Mouse (Mus musculus): ENCODE results near the gene Gm47969. TPM values are rescaled to one million over a fixed set of nuclear protein-coding genes. Genes with fewer than 3 reads are reported as not detected.

Gene Gm47969
- polyA plus RNA-seq, 1 experiment, result not detected

DNA sequence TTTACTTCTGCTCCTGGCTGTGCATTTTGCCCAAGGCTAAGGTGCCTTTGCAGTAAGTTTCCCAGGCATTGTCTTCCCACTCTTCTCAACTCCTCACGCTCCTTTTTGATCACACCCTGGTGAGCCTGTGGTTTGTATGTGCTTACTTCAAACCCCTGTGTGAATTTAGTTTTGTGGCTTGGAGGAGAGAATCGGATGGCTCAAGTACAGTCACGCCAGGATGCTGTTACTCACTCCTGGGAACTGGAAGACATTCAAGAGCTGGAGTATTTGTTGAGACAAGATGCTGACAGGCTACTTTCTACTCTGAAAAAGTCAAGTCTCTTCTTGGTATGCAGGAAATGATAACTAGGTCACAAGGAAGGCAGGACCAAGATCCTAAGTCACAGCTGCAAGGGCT, 46.5 kb downstream of the Gm47969 start:
- H3K4me1 ChIP-seq (ENCODE audit: control insufficient read depth, insufficient read depth, low read length), result no peaks in the 10 kb centered on the region
- no peak for TF ChIP-seq CTCF (IDR thresholded peaks at IDR 0.05; ENCODE audit: control insufficient read depth, insufficient read depth, low read length)
- TF ChIP-seq POLR2A (IDR thresholded peaks at IDR 0.05; ENCODE audit: borderline replicate concordance, control insufficient read depth, low read depth, low read length), result no peak
- 71% methylated on average over 3 of the region's 3 CpGs for WGBS
- no peak overlapping the region for H3K27ac ChIP-seq (ENCODE audit: control insufficient read depth, insufficient read depth, low read depth, low read length, poor library complexity)
- no peak overlapping the region for H3K4me3 ChIP-seq (replicated peaks; ENCODE audit: control insufficient read depth, low read depth, low read length)

Other genes with a start within 250 kb of the Gm47969 start
- 14.5 and 15.6 TPM in 2 replicates for gene Agfg1, start 205.4 kb upstream of the Gm47969 start, polyA plus RNA-seq (2011; ENCODE audit: insufficient read depth, insufficient read length, low replicate concordance, missing spikeins)
- gene A030005L19Rik, start 131.6 kb upstream of the Gm47969 start, polyA plus RNA-seq (2011; ENCODE audit: insufficient read depth, insufficient read length, low replicate concordance, missing spikeins), result not detected in 2 replicates
- not detected in 2 replicates for gene A030014E15Rik, start 120.0 kb upstream of the Gm47969 start, polyA plus RNA-seq (2011; ENCODE audit: insufficient read depth, insufficient read length, low replicate concordance, missing spikeins)
- gene Gm6217, start 113.5 kb upstream of the Gm47969 start, polyA plus RNA-seq (2011; ENCODE audit: insufficient read depth, insufficient read length, low replicate concordance, missing spikeins), result not detected in 2 replicates
- not detected in 2 replicates for gene A030003K21Rik, start 101.5 kb upstream of the Gm47969 start, polyA plus RNA-seq (2011; ENCODE audit: insufficient read depth, insufficient read length, low replicate concordance, missing spikeins)
- gene Gm7544, start 88.9 kb upstream of the Gm47969 start, polyA plus RNA-seq (2011; ENCODE audit: insufficient read depth, insufficient read length, low replicate concordance, missing spikeins), result not detected in 2 replicates
- not detected in 2 replicates for gene Gm47955, start 84.6 kb upstream of the Gm47969 start, polyA plus RNA-seq (2011; ENCODE audit: insufficient read depth, insufficient read length, low replicate concordance, missing spikeins)
- not detected in 2 replicates for gene Gm47959, start 44.4 kb upstream of the Gm47969 start, polyA plus RNA-seq (2011; ENCODE audit: insufficient read depth, insufficient read length, low replicate concordance, missing spikeins)
- gene Slc19a3, start 6.5 kb upstream of the Gm47969 start, polyA plus RNA-seq (2011; ENCODE audit: insufficient read depth, insufficient read length, low replicate concordance, missing spikeins), result not detected in 2 replicates
- gene Krtap28-10, start 2.5 kb upstream of the Gm47969 start, polyA plus RNA-seq (2011; ENCODE audit: insufficient read depth, insufficient read length, low replicate concordance, missing spikeins), result not detected in 2 replicates
- not detected in 2 replicates for gene A030005K14Rik, start 14.4 kb downstream of the Gm47969 start, polyA plus RNA-seq (2011; ENCODE audit: insufficient read depth, insufficient read length, low replicate concordance, missing spikeins)
- not detected in 2 replicates for gene Krtap28-13, start 16.0 kb downstream of the Gm47969 start, polyA plus RNA-seq (2011; ENCODE audit: insufficient read depth, insufficient read length, low replicate concordance, missing spikeins)
- gene Ccl20, start 71.8 kb downstream of the Gm47969 start, polyA plus RNA-seq (2011; ENCODE audit: insufficient read depth, insufficient read length, low replicate concordance, missing spikeins), result not detected in 2 replicates
- gene Daw1, start 114.8 kb downstream of the Gm47969 start, polyA plus RNA-seq (2011; ENCODE audit: insufficient read depth, insufficient read length, low replicate concordance, missing spikeins), result not detected in 2 replicates